Comparison of ENCODE assay signal across 23 mouse cellular contexts in genomic region chr10:95194776-95195175, GRCm38 (mm10).
DNase-seq lines count a peak whose midpoint lies in the region; ATAC-seq and TF ChIP-seq lines count a peak whose summit lies in the region.
"Had no signal": no experiment of that assay in that cellular context is flagged by ENCODE, and none has a peak within 500 bp of the region (broad histone marks: within the 10 kb centered on the region; RNA-seq: fewer than 3 reads in every experiment).

No protein-coding gene starts in this region.

- no peak overlapping the region for H3ac ChIP-seq in C2C12 (ENCODE audit: control insufficient read depth, insufficient read length, low read depth)

- no peak for ATAC-seq in Patski
- ATAC-seq: forebrain, embryonic 15.5 days; hindbrain, embryonic 16.5 days; intestine, embryonic 16.5 days had no signal

- DNase-seq in heart, adult 11 months: peak; percentile 89
- no peak for DNase-seq in heart, postnatal 36 days
- peak; percentile 76 for DNase-seq in 3T3-L1 (ENCODE audit: low read depth, low spot score)
- peak; percentile 46 for DNase-seq in Patski (ENCODE audit: low read depth, low spot score)
- DNase-seq in cerebellum, adult 2 months: no peak
- no peak for DNase-seq in layer of hippocampus, adult 2 months (ENCODE audit: low spot score in 2 of 2)
- DNase-seq: adrenal gland, postnatal 25 days; cerebellum, adult 18-20 months; cerebellum, adult 9-11 months; cerebellum, postnatal 25 days; gastrocnemius, postnatal 10 days; gastrocnemius, postnatal 36 days; kidney, adult 18-20 months had no signal

- POLR2A ChIA-PET in Patski (lab: Charles Lee): no interaction called here

- peaks cover 4% of the 10 kb centered on the region for H3K4me1 ChIP-seq in cerebellum, adult 2 months (ENCODE audit: control insufficient read depth, insufficient read depth, low read length)

- H3K79me3 ChIP-seq in C2C12 (ENCODE audit: low read depth): no peaks in the 10 kb centered on the region

- no peak overlapping the region for H3K27ac ChIP-seq in cerebellum, adult 2 months (ENCODE audit: insufficient read depth, low read length)
- no peak overlapping the region for H3K27ac ChIP-seq in layer of hippocampus, adult 2 months
- H3K27ac ChIP-seq: embryonic facial prominence, embryonic 12.5 days; embryonic facial prominence, embryonic 15.5 days; forebrain, embryonic 12.5 days; forebrain, embryonic 15.5 days; hindbrain, embryonic 10.5 days; hindbrain, embryonic 13.5 days had no signal

- in situ Hi-C loops in Patski (cut with MboI; ENCODE audit: low pct_unique_long_range_greater_than_20kb): no loop called here

- no peak for TF ChIP-seq POLR2A in cerebellum, adult 2 months (IDR thresholded peaks at IDR 0.05; ENCODE audit: borderline replicate concordance, insufficient read depth, low read length)

- H3K36me3 ChIP-seq in C2C12 (ENCODE audit: control insufficient read depth, insufficient read depth): no peaks in the 10 kb centered on the region
- H3K36me3 ChIP-seq: embryonic facial prominence, embryonic 12.5 days; embryonic facial prominence, embryonic 15.5 days; forebrain, embryonic 12.5 days; forebrain, embryonic 15.5 days; hindbrain, embryonic 10.5 days; hindbrain, embryonic 13.5 days had no signal

- TF ChIP-seq CTCF in C2C12 (IDR thresholded peaks at IDR 0.05; ENCODE audit: control insufficient read depth, insufficient read depth, insufficient read length): no peak
- TF ChIP-seq CTCF in Patski (IDR thresholded peaks at IDR 0.05): no peak
- no peak for TF ChIP-seq CTCF in cerebellum, adult 2 months (IDR thresholded peaks at IDR 0.05; ENCODE audit: borderline replicate concordance, insufficient read depth, low read depth, low read length)
- no peak for TF ChIP-seq CTCF in layer of hippocampus, adult 2 months (conservative IDR thresholded peaks at IDR 0.05)

- H3K27me3 ChIP-seq in C2C12 (ENCODE audit: control insufficient read depth, insufficient read depth, insufficient read length) (no peaks in the 10 kb centered on the region), Patski (no peaks in the 10 kb centered on the region)
- H3K27me3 ChIP-seq in cerebellum, adult 2 months (ENCODE audit: control insufficient read depth, insufficient read depth, low read length): no peaks in the 10 kb centered on the region
- H3K27me3 ChIP-seq: CH12.LX; embryonic facial prominence, embryonic 12.5 days; embryonic facial prominence, embryonic 15.5 days; forebrain, embryonic 12.5 days; forebrain, embryonic 15.5 days; hindbrain, embryonic 13.5 days had no signal

- intact Hi-C loops in heart, postnatal 36 days (cut with DNase I): no loop called here

- H3K4me3 ChIP-seq in C2C12 (ENCODE audit: insufficient read depth, poor library complexity, severe bottlenecking): no peak overlapping the region
- H3K4me3 ChIP-seq in cerebellum, adult 2 months (replicated peaks; ENCODE audit: insufficient read depth, low read depth, low read length): no peak overlapping the region
- no peak overlapping the region for H3K4me3 ChIP-seq in layer of hippocampus, adult 2 months
- H3K4me3 ChIP-seq: embryonic facial prominence, embryonic 12.5 days; forebrain, embryonic 12.5 days; forebrain, embryonic 15.5 days; hindbrain, embryonic 10.5 days; hindbrain, embryonic 13.5 days had no signal

- H3K79me2 ChIP-seq in C2C12 (ENCODE audit: control insufficient read depth, insufficient read depth): no peaks in the 10 kb centered on the region

- WGBS in cerebellum, adult 2 months: over 99% methylated on average over 4 of the region's 4 CpGs

- CTCF ChIA-PET in Patski (lab: Charles Lee): interaction anchor here (0.9 kb wide), 1 partner anchor 12 kb away, joined by 3 read pairs; no protein-coding TSS in a partner anchor

TF ChIP-seq in C2C12, 6 proteins besides CTCF, POLR2A, EP300 and RAD21:
- TF ChIP-seq MYOD1 (IDR thresholded peaks at IDR 0.05; ENCODE audit: control insufficient read depth, insufficient read length, low read depth) (peak; percentile 25), CEBPB (IDR thresholded peaks at IDR 0.05; ENCODE audit: low read depth) (no peak), USF1 (IDR thresholded peaks at IDR 0.05; ENCODE audit: low read depth) (no peak), FOSL1 (IDR thresholded peaks at IDR 0.05; ENCODE audit: insufficient read depth, low read length, poor library complexity, severe bottlenecking) (peak; percentile 64), MAX (IDR thresholded peaks at IDR 0.05) (no peak)

Comparison
In these comparisons a context has a peak if more than half of its experiments do, and no peak if none do; other contexts are left out.
1. DNase-seq: peak in heart, adult 11 months (single experiment), 3T3-L1 (single experiment) and Patski (single experiment); none in heart, postnatal 36 days (0 of 2), cerebellum, adult 2 months (0 of 2) and layer of hippocampus, adult 2 months (0 of 2).